Mouse (Mus musculus): ENCODE results near the gene Bmp10.
"Not testable (repeated sequence)": the region's sequence is repeated elsewhere in the genome, so short reads cannot be mapped to it uniquely, and the experiment has no call there.

Gene Bmp10

GRCm38 (mm10) chr6:87447217-87447616, 18.4 kb downstream of the Bmp10 start:
- DNase-seq (ENCODE audit: low read depth, low spot score), result peak; percentile 43

GRCm38 (mm10) chr6:87449534-87449933, 20.7 kb downstream of the Bmp10 start:
- DNase-seq (ENCODE audit: low read depth, low spot score), result no peak

- DNase-seq (ENCODE audit: low read depth, low spot score), result peak; percentile 46
Measured at GRCm38 (mm10) chr6:87451016-87451415, 22.2 kb downstream of the Bmp10 start.

DNA sequence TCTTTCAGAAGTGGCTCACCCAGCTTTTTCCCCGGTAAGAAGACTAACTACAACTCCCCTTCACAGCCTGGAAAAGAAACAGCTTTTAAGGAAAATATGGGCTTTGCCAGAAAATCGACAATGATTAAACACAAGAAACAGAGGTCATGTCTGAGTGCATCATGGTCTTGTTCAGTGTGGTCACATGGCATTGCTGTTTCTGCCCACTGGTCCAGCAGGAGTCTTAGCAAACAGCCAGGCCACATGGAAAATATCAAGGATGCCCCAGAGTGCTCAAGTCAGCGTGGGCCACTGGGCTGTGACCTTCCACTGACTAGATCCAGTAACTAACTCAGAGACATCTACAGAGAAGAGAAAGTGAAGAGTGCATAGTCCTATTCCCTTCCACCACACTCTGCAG, 23.0 kb downstream of the Bmp10 start:
- DNase-seq (ENCODE audit: low read depth, low spot score), result no peak

DNA sequence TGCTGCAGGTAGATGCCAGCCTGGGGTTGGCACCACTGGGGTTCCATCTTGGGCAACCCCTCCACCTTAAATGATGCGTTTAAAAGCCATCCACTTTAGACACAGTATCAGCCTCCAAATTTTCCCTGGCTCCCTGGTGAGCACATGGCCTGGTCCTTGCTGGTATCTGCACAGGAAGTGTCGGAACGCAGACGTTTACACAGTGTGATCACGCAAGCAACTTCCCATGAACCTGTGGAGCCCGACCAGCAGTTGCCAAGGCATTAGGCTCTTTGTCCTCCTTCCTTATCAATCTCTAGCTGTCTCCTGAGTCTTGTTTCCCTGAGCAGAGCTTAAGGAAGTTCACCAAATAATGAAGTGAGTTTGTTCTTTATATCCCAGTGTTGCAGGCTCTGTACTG, 26.7 kb downstream of the Bmp10 start:
- no peak for DNase-seq (ENCODE audit: low read depth, low spot score)

GRCm38 (mm10) chr6:87466221-87466620, 37.4 kb downstream of the Bmp10 start:
- DNase-seq (ENCODE audit: low read depth, low spot score), result peak; percentile 73

GRCm38 (mm10) chr6:87467373-87467772, 38.6 kb downstream of the Bmp10 start:
- DNase-seq (ENCODE audit: low read depth, low spot score), result no peak

DNA sequence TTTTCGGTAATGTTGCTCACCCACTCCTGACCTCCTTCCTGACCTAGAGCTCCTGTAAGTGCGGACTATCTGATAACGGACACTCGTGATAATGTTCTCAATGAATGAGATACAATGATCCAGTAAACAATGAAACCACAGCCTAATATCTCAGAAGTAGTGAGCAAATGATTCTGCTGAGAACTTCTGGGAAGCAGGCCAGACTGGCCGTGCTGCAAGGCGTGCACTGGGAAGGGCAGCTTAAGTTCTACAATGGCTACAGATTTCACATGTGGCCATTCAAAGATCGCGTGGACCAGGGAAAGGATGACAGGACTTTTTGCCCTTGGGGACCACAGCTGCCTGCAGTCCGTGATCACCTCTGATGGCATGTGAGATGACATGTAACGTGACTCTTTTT, 39.6 kb downstream of the Bmp10 start:
- DNase-seq (ENCODE audit: low read depth, low spot score), result no peak

DNA sequence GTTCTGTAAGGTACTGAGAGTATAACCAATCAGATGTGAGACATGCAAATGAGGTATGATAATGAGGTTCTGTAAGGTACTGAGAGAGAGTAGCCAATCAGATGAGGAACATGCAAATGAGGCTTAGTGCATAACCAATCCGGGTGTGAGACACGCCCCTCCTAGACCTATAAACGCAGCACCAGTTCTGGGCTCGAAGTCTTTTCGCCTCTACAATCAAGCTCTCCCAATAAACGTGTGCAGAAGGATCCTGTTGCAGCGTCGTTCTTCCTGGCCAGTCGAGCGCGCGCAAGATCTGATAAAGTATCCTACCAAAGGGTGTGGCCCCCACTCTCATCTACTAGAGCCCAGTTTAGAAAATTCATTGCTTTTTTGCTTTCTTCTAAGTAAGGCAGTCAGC, 41.3 kb downstream of the Bmp10 start:
- DNase-seq (ENCODE audit: low read depth, low spot score), result not testable (repeated sequence)

DNA sequence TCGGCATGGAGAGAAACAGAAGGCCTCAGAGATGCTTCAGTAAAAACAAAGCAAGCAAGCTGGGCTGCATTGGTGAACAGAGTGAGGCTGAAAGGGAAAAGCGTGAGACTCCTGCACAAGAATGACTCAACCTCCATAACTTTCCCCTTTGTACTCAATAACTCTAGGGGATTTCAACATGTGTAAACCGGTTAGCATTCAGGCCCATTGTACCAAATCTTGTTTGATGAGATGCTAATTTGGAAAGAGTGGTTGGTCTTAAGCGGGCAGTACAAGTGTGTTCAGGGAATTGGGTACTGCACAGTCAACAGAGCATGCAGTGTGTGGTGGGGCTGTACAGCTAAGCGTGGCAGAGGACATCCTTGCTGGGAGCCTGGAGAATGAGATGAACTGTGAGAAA, 46.4 kb downstream of the Bmp10 start:
- no peak for DNase-seq (ENCODE audit: low read depth, low spot score)

DNA sequence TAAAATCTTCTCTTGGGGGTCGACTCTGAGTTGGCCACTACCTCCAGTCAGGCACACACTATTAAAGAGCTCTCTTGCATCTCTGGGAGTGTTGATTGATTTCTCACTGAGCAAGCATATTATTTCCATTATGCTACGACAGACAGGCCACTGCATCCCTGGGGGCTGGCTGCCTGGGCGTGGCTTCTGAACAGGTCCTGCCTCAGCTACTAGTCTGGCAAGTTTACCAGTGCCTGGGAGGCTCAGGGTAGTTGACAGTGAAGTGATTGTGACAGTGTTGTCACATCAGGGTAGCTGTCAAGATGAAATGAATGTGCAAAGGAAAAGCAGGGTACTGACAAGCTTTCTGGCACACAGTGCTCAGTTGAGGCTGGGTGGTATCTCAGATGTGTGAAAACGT, 50.1 kb downstream of the Bmp10 start:
- no peak for DNase-seq (ENCODE audit: low read depth, low spot score)

DNA sequence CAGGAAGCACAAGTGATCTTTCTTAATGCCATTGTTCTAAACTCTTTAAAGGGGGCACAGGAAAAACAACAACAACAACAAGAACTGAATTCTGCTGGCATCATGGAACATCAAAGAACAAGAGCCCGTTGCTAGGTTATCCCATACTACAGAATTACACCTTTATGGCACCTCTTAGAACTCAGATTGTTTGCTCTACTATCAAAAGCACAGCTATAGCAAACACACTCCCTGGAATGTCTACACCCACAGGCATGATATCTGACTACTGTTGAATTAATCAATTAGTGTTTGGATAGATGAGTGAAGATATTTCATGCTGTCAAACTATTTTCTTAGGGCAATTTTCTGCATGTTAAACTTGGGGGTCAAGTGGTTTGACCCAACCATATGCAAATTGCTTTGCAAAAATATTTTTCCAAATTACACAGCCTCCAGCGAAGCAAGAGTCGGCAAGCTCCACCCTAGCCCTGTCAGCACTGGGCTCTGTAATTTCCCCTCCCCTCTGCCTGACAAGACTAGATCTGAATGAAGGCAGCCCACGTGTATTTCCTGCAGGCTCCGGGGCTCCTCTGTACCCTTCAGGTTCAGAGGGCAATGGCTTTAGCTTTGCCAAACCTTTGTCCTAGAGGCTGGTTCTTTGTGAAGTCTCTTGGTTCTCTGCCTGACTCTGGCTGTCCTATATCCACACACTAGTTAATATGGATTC, 50.7 kb downstream of the Bmp10 start:
- DNase-seq (ENCODE audit: low read depth, low spot score), result no peak

- no peak for DNase-seq (ENCODE audit: low read depth, low spot score)
Measured at GRCm38 (mm10) chr6:87483224-87483899, 54.6 kb downstream of the Bmp10 start.

GRCm38 (mm10) chr6:87483900-87484289, 55.1 kb downstream of the Bmp10 start:
- DNase-seq (ENCODE audit: low read depth, low spot score), result no peak

- no peak for DNase-seq (ENCODE audit: low read depth, low spot score)
Measured at GRCm38 (mm10) chr6:87484806-87485205, 56.0 kb downstream of the Bmp10 start.
